Mouse (Mus musculus): Measurements from ENCODE around the gene Lsm3.

- TF ChIP-seq CTCF (conservative IDR thresholded peaks at IDR 0.05; ENCODE audit: insufficient read depth, insufficient read length, low read depth, low read length) (no peak), POLR2A (IDR thresholded peaks at IDR 0.05; ENCODE audit: low read depth, low read length) (no peak)
Measured at GRCm38 (mm10) chr6:91488496-91489212, 27.1 kb upstream of the Lsm3 start.
